Mouse (Mus musculus): Measurements from ENCODE around the gene Mepce.

The Mepce gene

DNA sequence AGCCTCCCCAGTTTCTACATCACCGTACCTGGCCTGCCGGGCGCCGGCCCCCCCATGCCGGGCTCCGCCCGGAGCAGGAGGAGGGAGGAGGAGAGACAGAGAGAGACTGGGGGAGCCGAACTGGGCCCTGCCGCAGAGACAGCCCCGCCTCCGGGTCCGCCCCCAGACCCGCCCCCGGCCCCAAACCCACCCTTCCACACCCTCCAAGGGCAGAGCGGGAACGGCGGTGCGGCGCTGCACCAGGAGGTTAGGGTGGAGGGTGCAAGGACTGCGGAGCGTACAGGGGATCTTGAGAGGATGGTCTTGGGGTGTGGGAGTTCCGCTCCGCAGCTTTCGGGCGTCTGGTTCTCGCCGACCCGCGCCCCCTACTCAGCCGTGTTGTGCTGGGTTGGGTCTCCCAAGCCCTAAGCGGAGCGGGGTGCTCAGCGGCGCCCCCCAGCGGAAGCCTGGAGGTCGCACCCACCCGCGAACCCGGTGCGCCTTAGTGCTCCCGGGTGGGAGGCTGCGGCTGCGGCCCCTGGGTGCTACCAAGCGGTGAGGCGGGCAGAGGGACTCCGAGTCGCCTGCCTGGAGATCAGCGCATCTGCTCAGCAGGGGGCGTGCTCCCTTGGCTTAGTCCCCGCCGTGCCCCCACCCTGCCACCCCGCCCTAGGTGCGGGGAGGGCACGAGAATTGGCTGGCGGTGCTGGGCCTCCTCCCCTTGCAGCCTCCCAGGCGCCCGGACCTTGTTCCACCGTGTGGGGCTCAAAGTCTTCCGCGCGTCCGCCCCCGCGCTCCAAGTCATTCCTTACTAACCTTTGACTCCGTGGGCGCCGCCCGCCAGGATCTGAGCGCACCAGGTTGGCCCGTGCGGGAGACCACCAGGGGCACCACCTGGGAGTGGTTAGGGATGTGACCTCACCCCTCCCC, 46.2 kb downstream of the Mepce start, which contains the start of gene Nyap1:
Nyap1 (minus strand) TSS at position 585 of the 909 bp plus-strand sequence.
- peak; percentile 88 for DNase-seq (ENCODE audit: low read depth)

DNA sequence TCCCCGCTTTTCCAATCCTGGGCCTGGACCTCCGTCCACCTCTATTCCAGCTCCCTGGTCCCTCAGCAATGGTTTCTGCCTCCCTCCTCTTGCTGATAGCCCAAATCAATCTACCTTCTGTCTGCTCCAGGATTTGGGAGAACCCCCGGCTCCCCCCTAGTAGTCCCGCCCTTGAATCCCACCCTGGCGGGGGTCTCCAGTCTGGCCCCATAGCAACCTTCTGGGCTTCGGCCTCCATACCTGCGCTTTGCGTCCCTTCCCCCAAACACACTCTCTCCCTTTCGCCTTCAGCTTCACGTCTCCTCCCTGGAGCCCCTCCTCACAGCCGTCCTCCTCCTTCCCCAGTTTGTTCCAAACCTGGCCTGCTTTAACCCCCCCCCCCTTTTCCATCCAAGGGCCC, 46.9 kb downstream of the Mepce start:
- no peak for DNase-seq (ENCODE audit: low read depth)

DNA sequence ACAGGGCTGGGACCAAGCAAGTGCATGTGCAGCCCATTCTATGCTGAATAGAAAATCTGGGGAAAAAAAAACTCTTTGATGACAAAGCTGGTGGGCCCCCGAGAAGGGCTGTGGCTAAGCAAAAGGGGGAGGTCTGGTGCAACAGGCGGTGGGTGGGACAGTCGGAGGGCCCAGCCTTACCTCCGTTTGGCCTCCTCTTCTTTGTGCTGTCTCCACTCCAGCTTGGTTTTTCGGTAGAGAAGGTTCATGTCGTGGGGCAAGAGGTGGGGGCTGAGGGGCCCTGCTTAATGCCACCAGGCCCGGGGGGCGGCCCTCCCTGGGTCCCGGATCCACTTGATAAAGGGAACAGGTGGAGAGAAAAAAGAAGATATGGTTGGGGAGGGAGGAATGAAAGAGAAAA, 48.0 kb downstream of the Mepce start:
- DNase-seq (ENCODE audit: low read depth), result no peak

DNA sequence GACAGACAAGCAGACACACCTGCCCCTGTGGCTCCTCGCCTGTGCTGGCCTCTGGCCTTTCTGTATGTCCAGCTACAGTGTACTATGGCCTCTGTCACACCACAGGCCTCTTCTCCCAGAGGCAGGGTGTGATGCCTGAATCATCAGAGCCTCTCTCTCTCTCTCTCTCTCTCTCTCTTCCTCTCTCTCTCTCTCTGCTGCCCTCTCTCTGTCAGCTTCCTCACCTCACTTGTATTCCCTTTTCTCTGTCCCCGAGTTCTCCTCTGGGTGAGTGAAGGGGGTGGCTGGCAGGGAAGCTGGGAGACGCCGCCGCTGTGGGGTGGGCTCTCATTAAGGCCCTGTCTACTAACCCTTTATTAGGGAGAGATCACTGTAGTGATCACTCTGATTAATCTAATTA, 48.9 kb downstream of the Mepce start:
- DNase-seq (ENCODE audit: low read depth), result peak; percentile 71

DNA sequence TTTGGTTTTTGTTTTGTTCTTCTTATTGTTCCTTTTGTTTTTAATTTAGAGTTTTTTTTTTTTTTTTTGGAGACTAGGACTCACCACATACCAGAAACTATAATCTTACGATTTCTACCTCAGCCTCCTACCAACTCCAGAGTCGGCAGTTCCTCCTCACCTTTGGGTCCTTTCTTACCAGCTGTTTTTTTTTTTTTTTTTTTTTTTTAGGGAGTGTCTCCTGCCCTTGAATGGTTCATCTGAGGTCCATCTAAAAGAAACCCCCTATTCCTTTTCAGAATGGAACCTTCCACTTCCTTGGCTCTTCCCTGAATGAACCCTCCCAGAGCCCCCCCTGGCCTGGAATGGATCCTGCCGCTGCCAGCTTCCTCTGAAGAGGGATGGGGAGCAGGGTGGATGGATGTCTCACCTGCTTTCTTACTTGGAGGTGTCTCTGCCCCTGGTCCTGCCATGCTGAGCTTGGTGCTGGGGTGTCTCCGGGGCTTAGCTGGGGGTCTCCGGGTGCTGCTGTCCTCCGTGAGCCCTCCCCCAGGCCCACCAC, 50.0 kb downstream of the Mepce start:
- no peak for DNase-seq (ENCODE audit: low read depth)

DNA sequence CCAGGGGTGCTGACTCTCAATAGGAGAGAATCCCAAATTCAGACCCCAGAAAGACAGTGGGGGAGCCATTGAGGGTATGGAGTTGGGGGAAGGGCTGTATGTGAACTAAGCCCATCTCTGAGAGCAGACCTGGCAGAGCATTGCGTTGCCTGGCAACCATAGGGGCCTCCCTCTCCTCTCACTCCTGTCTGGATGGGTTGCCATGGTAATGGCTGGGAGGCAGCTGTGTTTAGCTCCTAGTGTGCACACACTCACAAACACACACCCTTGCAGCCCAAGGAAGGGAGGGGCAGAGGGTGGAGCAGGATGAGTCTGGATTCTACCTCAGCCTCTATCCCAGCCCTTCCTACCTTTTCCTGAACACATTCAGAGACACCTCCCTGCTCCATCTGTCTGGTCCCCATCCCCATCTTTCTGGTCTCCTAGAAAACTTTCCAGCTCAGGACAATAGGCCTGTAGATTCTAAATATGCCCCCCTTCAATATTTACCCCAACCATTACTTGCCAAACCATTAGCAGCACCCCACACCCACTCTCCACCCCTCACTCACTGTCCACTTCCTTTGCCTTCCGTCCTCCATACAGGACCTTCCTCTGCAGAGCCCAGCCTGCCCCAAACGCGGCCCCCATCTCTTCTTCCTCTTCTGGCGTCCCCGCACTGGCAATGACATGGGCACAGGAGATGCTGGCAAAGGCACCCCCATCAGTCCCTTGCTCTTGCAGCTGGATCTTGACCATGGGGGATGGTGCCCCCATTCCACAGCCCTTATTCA, 53.0 kb downstream of the Mepce start:
- DNase-seq (ENCODE audit: low read depth), result no peak

DNA sequence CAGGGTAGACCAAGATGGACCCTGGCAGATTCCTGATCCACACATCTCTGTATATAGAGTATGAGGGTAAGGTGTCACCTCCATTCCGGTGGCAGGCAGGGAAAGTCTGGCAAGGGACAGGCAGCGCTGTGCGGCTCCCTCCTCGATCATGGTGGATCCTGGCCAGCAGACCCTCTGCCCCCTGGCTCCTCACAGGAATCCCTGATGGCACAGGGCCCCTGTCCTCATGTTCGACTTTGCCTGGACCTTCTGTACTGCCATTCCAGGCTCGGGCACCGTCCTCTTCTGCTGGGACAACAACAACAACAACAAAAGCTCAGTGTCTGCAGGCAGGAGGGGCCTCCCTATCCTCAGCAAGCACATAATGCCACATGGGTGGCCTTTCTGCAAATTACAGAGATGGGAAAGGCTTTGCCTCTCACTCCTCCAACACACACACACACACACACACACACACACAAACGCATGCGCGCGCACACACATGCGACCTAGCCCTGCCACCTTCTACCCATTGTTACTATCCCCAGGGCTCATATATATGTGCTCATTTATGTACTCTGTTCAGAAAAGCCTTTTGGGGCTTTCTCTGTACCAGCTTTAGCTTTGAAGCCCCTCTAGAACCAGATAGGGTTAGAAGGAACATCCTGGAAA, 53.7 kb downstream of the Mepce start:
- DNase-seq (ENCODE audit: low read depth), result no peak
